26 mouse cellular contexts compared by ENCODE assay signal in genomic region chr4:64696134-64696533, GRCm38 (mm10).
DNase-seq lines count a peak whose midpoint lies in the region; ATAC-seq and TF ChIP-seq lines count a peak whose summit lies in the region.
"Had no signal": no experiment of that assay in that cellular context is flagged by ENCODE, and none has a peak within 500 bp of the region (broad histone marks: within the 10 kb centered on the region; RNA-seq: fewer than 3 reads in every experiment).

No protein-coding gene starts in this region.

- no peak for ATAC-seq in hindbrain, embryonic 11.5 days (ENCODE audit: low FRiP score)
- ATAC-seq in hindbrain, embryonic 12.5 days (ENCODE audit: low FRiP score) = no peak
- ATAC-seq in midbrain, postnatal 0 days (ENCODE audit: low FRiP score) = no peak
- ATAC-seq in midbrain, embryonic 15.5 days (replicated peaks) = no peak
- no peak for ATAC-seq in embryonic facial prominence, embryonic 14.5 days (ENCODE audit: low read depth)
- ATAC-seq: activated CD4-positive, CD25-positive, alpha-beta regulatory T cell, adult 4 months; forebrain, embryonic 15.5 days; inflammation-experienced regulatory T-cells, adult 6 months had no signal

- H3K27me3 ChIP-seq in hindbrain, embryonic 11.5 days (ENCODE audit: control insufficient read depth, insufficient read depth, low read length) = no peaks in the 10 kb centered on the region
- H3K27me3 ChIP-seq in hindbrain, embryonic 12.5 days = no peaks in the 10 kb centered on the region
- H3K27me3 ChIP-seq in midbrain, postnatal 0 days (ENCODE audit: insufficient read depth, low read length) = no peaks in the 10 kb centered on the region
- H3K27me3 ChIP-seq in midbrain, embryonic 15.5 days (replicated peaks) = no peaks in the 10 kb centered on the region
- no peaks in the 10 kb centered on the region for H3K27me3 ChIP-seq in embryonic facial prominence, embryonic 14.5 days (replicated peaks; ENCODE audit: control insufficient read depth, insufficient read depth, low read length)
- H3K27me3 ChIP-seq: embryonic facial prominence, embryonic 13.5 days; forebrain, embryonic 15.5 days; liver, embryonic 15.5 days; neural tube, embryonic 12.5 days had no signal

- H3K9ac ChIP-seq in hindbrain, embryonic 11.5 days (ENCODE audit: low read depth, low read length) = no peak overlapping the region
- no peak overlapping the region for H3K9ac ChIP-seq in hindbrain, embryonic 12.5 days
- H3K9ac ChIP-seq in midbrain, postnatal 0 days (replicated peaks; ENCODE audit: low read length, poor library complexity, severe bottlenecking) = no peak overlapping the region
- no peak overlapping the region for H3K9ac ChIP-seq in midbrain, embryonic 15.5 days
- no peak overlapping the region for H3K9ac ChIP-seq in embryonic facial prominence, embryonic 14.5 days (ENCODE audit: low read depth, low read length)
- H3K9ac ChIP-seq: embryonic facial prominence, embryonic 13.5 days; forebrain, embryonic 15.5 days; liver, embryonic 15.5 days; neural tube, embryonic 12.5 days had no signal

- no peaks in the 10 kb centered on the region for H3K36me3 ChIP-seq in hindbrain, embryonic 11.5 days (ENCODE audit: control insufficient read depth, insufficient read depth, low read length)
- H3K36me3 ChIP-seq in hindbrain, embryonic 12.5 days = no peaks in the 10 kb centered on the region
- H3K36me3 ChIP-seq in midbrain, postnatal 0 days (ENCODE audit: insufficient read depth, low read length) = no peaks in the 10 kb centered on the region
- no peaks in the 10 kb centered on the region for H3K36me3 ChIP-seq in midbrain, embryonic 15.5 days (replicated peaks)
- H3K36me3 ChIP-seq in embryonic facial prominence, embryonic 14.5 days (ENCODE audit: control insufficient read depth, insufficient read depth, low read length) = no peaks in the 10 kb centered on the region
- H3K36me3 ChIP-seq: embryonic facial prominence, embryonic 13.5 days; forebrain, embryonic 15.5 days; liver, embryonic 15.5 days; neural tube, embryonic 12.5 days had no signal

- H3K4me2 ChIP-seq in hindbrain, embryonic 11.5 days (replicated peaks; ENCODE audit: low read depth, low read length) = no peak overlapping the region
- no peak overlapping the region for H3K4me2 ChIP-seq in hindbrain, embryonic 12.5 days (replicated peaks)
- H3K4me2 ChIP-seq in midbrain, postnatal 0 days (ENCODE audit: low read depth, low read length, poor library complexity, severe bottlenecking) = no peak overlapping the region
- no peak overlapping the region for H3K4me2 ChIP-seq in midbrain, embryonic 15.5 days
- no peak overlapping the region for H3K4me2 ChIP-seq in embryonic facial prominence, embryonic 14.5 days (ENCODE audit: low read depth, low read length)
- H3K4me2 ChIP-seq: embryonic facial prominence, embryonic 13.5 days; forebrain, embryonic 15.5 days; liver, embryonic 15.5 days; neural tube, embryonic 12.5 days had no signal

- no peak overlapping the region for H3K4me3 ChIP-seq in hindbrain, embryonic 11.5 days (ENCODE audit: low read depth, low read length)
- H3K4me3 ChIP-seq in hindbrain, embryonic 12.5 days = no peak overlapping the region
- no peak overlapping the region for H3K4me3 ChIP-seq in midbrain, postnatal 0 days (ENCODE audit: low read depth, low read length)
- no peak overlapping the region for H3K4me3 ChIP-seq in midbrain, embryonic 15.5 days
- no peak overlapping the region for H3K4me3 ChIP-seq in embryonic facial prominence, embryonic 14.5 days (ENCODE audit: low read depth, low read length)
- H3K4me3 ChIP-seq: embryonic facial prominence, embryonic 13.5 days; forebrain, embryonic 15.5 days; heart, adult 2 months; liver, embryonic 15.5 days; neural tube, embryonic 12.5 days had no signal

- 31% methylated on average over 1 of the region's 1 CpGs for WGBS in hindbrain, embryonic 11.5 days
- WGBS in hindbrain, embryonic 12.5 days = 30% methylated on average over 1 of the region's 1 CpGs
- WGBS in midbrain, postnatal 0 days = 63% methylated on average over 1 of the region's 1 CpGs
- WGBS in midbrain, embryonic 15.5 days = 62% methylated on average over 1 of the region's 1 CpGs
- 21% methylated on average over 1 of the region's 1 CpGs for WGBS in embryonic facial prominence, embryonic 14.5 days

- DNase-seq in hindbrain, embryonic 11.5 days (ENCODE audit: low spot score) = peak; percentile 3
- DNase-seq in midbrain, postnatal 0 days (ENCODE audit: low spot score) = peak; percentile 30
- peak; percentile 39 for DNase-seq in embryonic facial prominence, embryonic 14.5 days (ENCODE audit: low spot score)
- no peak for DNase-seq in testis, postnatal 10 days (ENCODE audit: low spot score)
- no peak for DNase-seq in retina, postnatal 1 day
- DNase-seq: adrenal gland, postnatal 10 days; cerebellum, adult 8-10 months; cerebellum, postnatal 36 days; gastrocnemius, postnatal 25 days; heart, adult 2 months; heart, postnatal 36 days; kidney, adult 18-20 months; kidney, postnatal 10 days; left cerebral cortex, postnatal 4 days; liver; lung, postnatal 4 days; right cerebral cortex, postnatal 25 days; spleen, adult 18-20 months had no signal

- no peak for TF ChIP-seq CTCF in midbrain, postnatal 0 days (IDR thresholded peaks at IDR 0.05)

- H3K4me1 ChIP-seq in hindbrain, embryonic 11.5 days (replicated peaks; ENCODE audit: control insufficient read depth, insufficient read depth, low read length) = no peaks in the 10 kb centered on the region
- H3K4me1 ChIP-seq in hindbrain, embryonic 12.5 days = no peaks in the 10 kb centered on the region
- no peaks in the 10 kb centered on the region for H3K4me1 ChIP-seq in midbrain, postnatal 0 days (ENCODE audit: insufficient read depth, low read length)
- no peaks in the 10 kb centered on the region for H3K4me1 ChIP-seq in midbrain, embryonic 15.5 days
- H3K4me1 ChIP-seq in embryonic facial prominence, embryonic 14.5 days (ENCODE audit: control insufficient read depth, insufficient read depth, low read length) = 0 out of 2 replicates have a peak, but pooled peaks cover 5% of the 10 kb centered on the region
- H3K4me1 ChIP-seq: forebrain, embryonic 15.5 days; liver, embryonic 15.5 days; neural tube, embryonic 12.5 days had no signal

- no peaks in the 10 kb centered on the region for H3K9me3 ChIP-seq in hindbrain, embryonic 11.5 days (ENCODE audit: control insufficient read depth, low read length)
- H3K9me3 ChIP-seq in hindbrain, embryonic 12.5 days (replicated peaks) = no peaks in the 10 kb centered on the region
- H3K9me3 ChIP-seq in midbrain, postnatal 0 days (ENCODE audit: low read length) = no peaks in the 10 kb centered on the region
- H3K9me3 ChIP-seq in midbrain, embryonic 15.5 days = no peaks in the 10 kb centered on the region
- no peaks in the 10 kb centered on the region for H3K9me3 ChIP-seq in embryonic facial prominence, embryonic 14.5 days (ENCODE audit: control insufficient read depth, low read length)
- H3K9me3 ChIP-seq: embryonic facial prominence, embryonic 13.5 days; forebrain, embryonic 15.5 days; liver, embryonic 15.5 days; neural tube, embryonic 12.5 days had no signal

- no peak overlapping the region for H3K27ac ChIP-seq in hindbrain, embryonic 11.5 days (ENCODE audit: low read depth, low read length)
- no peak overlapping the region for H3K27ac ChIP-seq in hindbrain, embryonic 12.5 days
- H3K27ac ChIP-seq in midbrain, postnatal 0 days (ENCODE audit: low read depth, low read length) = no peak overlapping the region
- no peak overlapping the region for H3K27ac ChIP-seq in midbrain, embryonic 15.5 days
- no peak overlapping the region for H3K27ac ChIP-seq in embryonic facial prominence, embryonic 14.5 days (replicated peaks; ENCODE audit: low read depth, low read length)
- H3K27ac ChIP-seq: embryonic facial prominence, embryonic 13.5 days; forebrain, embryonic 15.5 days; heart, adult 2 months; liver, embryonic 15.5 days; neural tube, embryonic 12.5 days had no signal

Comparison
In these comparisons a context has a peak if more than half of its experiments do, and no peak if none do; other contexts are left out.
1. DNase-seq: peak in hindbrain, embryonic 11.5 days (single experiment), midbrain, postnatal 0 days (single experiment) and embryonic facial prominence, embryonic 14.5 days (single experiment); none in testis, postnatal 10 days (single experiment) and retina, postnatal 1 day (single experiment).